Mouse (Mus musculus): ENCODE results near the gene Fgfr2. TPM values are rescaled to one million over a fixed set of nuclear protein-coding genes. Genes with fewer than 3 reads are reported as not detected.

The Fgfr2 gene
- total RNA-seq, 2 experiments from 2014 or later: 2.1 to 3.9 TPM

DNA sequence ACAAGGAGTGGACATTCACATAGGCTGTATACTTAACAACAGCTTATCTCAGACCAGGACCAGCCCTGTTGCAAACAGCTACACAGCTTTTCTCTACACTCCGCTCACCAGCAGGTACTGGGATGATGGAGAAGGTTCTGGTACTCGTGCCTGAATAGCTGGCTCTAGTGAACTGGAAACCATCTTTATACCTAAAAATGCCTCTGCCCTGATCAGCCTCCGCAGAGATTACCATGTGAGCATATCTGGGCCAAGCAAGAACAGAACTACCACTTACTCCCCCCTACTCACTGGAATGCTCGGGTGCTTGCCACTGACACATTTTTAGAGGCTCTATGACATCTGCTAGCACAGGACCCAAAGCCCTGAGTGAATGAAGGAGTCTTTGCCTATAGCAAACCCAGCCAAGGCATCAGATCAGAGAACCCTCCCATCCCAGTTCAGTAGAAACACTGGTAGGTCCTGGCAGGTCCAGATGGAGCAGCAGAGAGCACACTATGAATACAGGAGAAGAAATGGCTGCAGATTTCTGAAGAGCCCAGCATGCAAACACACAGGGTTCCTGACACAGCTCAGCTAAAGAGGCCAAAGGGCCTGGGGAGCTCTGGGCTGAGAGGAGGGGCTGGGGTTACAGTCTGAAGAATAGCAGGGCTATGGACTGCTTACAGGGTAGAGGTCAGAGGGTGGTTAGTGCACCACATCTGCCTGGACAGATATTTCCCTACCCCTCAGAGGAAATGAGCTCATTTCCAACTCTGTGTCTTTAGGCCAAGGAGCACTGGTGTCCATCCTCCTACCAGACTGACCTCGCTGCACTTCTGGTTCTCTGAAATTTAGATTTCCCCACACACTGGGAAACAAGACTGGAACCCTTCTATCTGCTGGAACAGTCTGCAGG lies 323.8 kb downstream of the Fgfr2 start:
- intact Hi-C loops (cut with DNase I): loop anchor here (2.0 kb wide), 1 partner anchor 13 kb away; no protein-coding TSS in a partner anchor

DNA sequence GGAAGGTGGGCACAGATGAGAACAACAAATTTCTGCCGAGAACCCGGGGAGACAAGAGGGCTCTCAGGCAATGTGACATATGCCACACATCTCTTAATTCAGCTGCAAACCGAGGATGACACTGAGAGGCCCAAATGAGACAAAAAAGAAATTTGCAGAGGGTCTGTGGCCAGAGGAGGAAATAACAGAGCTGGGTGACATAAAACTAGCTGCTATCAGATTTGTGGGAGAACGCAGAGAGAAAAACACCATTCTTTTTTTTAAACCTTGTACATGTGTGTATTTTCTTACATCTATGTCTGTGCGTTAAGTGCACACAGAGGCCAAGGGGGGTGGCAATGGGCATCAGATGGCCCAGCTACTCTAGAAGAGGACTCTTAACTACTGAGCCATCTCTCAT lies 328.0 kb downstream of the Fgfr2 start:
- intact Hi-C loops (cut with DNase I): no loop called here
- no peak for DNase-seq

More for the DNA sequence above, 323.8 kb downstream of the Fgfr2 start:
- no peak for DNase-seq

DNA sequence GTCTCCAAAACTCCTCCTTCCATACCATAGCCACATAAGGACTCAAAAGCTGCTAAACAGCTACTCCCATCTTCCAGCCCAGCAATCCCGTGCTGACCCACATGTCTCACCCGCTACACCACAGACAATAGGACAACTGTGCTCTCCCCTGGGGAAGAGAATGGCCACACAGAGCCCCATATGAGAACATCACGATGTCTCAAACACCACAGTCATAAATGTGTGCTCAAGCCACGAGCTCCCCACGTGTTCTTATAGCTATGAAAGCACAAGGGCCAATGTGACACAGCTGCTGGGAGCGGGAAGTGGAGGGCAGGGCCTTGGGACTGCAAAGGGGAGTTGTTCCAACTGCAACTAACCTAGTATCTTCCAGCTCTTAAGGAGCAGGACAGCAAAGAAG lies 329.7 kb downstream of the Fgfr2 start:
- no peak for DNase-seq
- intact Hi-C loops (cut with DNase I): no loop called here

DNA sequence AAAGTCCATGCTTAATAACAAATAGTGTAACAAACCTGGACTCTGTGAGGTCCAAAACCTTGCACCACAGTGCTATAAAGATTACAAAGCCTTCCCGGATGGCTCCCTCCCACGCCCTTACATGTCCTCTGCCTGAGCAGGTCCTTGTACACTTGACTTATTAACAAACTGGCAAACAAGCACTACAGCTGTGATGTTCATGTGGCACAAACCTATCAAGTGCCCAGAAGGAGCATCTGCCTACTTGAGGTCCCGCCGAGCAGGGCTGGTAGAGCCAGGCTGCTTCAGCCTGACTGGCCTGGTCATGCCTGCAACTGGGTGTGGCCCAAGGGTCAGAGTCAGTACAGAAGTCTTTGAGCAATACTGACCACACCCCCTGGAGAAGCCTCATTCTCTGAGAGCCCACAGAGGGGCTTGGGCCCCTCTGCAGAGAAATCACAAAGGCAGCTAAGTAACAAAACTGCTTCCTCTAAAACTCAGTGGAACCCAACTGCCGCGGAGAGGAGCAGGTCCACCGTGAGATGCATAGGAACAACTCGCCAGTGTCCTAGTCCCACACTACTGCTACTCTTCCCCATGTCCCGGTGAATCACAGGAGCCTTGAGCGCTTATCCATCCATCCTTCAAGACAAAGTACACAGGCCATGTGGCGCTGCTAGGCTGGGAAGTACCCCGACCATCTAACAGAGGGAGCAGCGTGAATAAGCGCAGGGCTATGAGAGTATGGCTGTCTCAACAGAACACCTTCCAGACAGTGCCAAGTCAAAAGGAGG lies 332.5 kb downstream of the Fgfr2 start:
- no peak for DNase-seq
- intact Hi-C loops (cut with DNase I): no loop called here

DNA sequence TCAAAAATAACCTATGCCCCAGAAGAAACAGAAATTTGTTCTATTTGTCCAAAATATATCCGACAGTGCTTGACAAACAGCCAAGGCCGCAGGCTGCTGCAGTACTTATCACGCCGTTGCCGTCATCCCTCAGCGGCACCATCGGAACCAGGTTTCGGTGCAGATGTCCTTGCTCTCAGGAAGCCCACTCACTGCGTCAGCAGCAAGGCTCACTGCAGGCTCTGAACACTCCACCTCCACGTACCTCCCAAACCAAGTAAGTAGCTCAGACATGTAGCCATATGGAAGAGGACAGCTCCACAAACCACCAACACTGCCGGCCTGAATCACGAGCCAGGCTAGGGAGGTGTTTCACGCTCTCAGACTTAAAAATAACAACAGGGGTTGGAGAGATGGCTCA lies 334.3 kb downstream of the Fgfr2 start:
- no peak for DNase-seq

DNA sequence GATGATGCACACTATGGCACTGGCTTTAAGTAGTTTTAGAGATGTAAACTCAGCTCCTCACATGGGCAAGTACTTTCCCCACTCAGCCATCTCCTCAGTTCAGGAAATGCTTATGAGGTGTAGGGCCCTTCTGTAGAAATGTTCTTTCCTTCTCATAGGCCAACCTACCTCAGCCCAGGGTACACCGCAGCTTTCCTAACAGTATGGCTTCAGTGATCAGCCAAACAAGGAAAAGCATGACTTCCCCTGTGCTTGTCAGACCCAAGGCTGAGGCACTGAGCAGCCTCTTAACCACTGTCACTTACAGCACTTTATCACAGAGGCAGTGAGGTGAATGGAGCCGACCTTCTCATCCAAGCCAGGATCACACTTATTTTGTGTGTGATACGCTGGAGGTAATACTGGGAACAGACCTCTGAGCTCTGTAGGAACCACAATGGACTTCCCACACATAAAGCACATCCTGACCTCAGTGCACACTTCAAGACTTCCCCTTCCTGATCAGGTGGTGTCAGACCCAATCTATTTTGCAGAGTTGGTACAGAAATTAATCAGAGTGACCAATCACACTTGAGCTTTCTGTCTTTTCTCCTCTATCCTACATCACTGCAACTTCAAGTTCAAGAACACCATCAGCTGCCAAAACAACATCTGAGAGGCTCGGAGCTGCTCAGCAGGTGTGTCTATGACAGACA lies 335.5 kb downstream of the Fgfr2 start:
- no peak for DNase-seq
- intact Hi-C loops (cut with DNase I): loop anchor here (2.0 kb wide), 2 partner anchors 13 to 23 kb away; no protein-coding TSS in a partner anchor

More for the DNA sequence above, 334.3 kb downstream of the Fgfr2 start:
- intact Hi-C loops (cut with DNase I): no loop called here

DNA sequence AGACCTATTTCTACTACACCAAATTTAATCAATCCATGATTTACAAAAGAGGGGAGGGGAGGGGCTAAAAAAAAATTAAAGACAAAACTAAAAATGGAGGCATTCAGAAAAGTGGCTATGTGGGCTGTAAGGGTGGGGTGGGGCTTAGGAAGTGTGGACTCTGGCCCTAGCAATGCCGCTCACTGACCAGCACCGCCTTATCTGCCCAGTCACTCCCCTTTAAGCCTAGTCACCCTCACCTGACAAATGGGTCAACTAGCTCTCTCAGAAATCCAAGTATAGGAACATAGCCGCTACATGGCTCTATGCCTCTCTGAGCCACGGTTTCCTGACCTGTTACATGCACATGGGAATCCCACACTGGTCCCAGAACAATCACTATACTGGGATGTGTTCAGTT lies 336.1 kb downstream of the Fgfr2 start:
- DNase-seq: no peak
- intact Hi-C loops (cut with DNase I): loop anchor here (2.0 kb wide), 2 partner anchors 14 to 24 kb away; no protein-coding TSS in a partner anchor

DNA sequence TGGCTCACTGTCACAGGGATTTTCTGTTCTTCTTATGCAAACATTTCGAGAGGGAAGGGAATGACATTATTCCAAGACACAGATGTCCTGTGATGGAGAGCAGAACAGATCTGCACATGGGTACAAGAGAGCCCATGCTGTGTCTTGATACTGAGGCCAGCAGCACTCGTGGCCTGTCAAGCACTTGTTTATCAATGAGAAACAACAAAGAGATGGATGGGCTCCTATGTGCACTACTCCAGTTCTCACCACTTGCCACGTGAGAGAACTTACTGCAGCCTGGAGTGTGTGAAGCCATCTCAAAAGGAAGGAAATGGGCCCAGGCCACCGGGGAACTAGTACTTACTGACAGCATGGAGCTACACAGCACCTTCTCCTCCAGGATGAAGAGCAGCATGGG lies 336.6 kb downstream of the Fgfr2 start:
- no peak for DNase-seq
- intact Hi-C loops (cut with DNase I): loop anchor here (2.0 kb wide), 2 partner anchors 14 to 24 kb away; no protein-coding TSS in a partner anchor

DNA sequence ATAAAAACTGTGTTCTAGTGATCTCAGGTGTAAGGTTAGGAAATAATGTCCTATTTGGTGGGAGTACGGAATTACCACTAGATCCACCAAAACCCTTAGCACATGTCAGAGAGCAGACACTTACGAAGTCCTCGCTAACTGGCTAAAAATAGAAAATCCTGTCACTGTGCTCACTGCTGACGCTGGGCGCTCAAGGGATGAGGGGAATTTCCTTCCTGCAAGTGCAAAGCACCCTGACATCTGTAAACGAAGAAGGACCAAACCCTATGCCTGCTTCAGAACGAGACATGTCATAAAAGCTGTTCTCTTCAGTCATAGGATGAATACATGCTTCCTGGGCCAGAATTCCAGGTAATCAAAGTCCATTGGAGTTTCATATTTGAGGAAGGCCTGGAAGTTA lies 337.1 kb downstream of the Fgfr2 start:
- DNase-seq: no peak
- intact Hi-C loops (cut with DNase I): loop anchor here (2.0 kb wide), 2 partner anchors 15 to 25 kb away; no protein-coding TSS in a partner anchor

DNA sequence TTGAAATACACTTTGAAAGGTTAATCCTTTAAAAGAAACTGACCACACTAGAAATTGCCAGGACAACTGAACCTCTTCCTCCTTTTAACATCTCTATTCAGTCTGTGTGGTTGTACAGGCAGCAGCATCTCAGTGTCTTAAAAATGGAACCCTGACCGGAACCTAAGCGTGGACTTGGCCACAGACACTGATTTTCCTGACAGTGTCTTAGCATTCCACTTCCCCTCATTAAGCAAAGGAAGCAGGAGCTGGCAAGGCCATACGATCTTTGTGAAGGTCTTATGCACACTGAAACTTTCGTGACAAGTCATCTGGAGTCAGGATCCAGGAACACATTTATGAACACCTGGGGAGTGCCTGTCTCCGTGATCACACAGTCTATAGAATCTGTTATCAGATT lies 339.0 kb downstream of the Fgfr2 start:
- DNase-seq: no peak
- intact Hi-C loops (cut with DNase I): no loop called here

DNA sequence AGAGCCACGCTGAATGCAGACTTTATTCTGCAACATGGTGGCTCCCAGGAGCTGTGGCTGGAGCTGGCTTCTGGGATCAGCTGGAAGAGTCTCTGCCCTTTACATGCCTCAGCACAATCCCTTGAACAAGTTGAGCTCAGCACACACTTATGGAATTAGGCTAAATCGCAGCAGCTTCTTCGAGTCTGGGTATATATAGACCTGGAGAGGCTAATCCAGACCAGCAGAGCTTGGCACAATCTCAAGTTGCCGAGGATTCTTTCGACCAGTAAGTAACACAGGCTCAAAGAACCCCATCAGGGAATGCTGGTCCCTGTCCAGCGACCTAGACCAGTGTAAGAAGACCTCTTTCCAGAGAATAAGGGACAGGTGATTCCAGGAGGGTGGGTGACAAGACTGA lies 341.3 kb downstream of the Fgfr2 start:
- DNase-seq: no peak
- intact Hi-C loops (cut with DNase I): no loop called here

DNA sequence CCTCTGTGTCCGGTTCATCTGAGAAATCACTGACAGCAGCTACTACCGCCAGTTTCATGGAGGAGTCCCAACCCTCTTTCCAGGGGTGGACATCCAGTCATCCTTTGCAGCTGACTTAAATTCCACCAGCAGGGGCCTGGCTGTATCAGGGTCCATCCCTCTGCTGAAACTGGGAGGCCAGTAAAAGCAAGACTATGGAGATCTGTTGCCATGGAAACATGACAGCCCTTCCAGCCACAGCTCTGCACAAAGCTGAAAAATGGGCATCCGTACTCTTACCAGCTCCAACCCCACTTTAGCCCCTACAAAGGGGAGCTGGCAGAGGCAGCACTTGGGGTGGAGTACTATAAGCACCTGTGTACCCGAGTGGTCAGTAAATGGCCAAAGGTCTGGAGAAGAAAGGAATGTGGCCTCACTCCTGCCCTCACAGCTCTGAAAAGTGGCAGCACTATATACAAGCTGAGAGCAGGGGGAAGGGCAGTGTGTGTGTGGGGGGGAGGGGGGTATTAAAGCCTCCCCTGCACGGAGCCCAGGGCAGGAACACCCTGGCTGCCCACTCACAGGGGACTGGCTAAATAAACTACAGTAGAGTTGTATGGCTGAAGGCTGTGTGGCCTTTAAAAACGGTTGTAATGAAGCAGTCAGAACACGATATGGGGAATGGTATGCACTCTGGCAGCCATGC lies 341.9 kb downstream of the Fgfr2 start:
- intact Hi-C loops (cut with DNase I): no loop called here
- no peak for DNase-seq

DNA sequence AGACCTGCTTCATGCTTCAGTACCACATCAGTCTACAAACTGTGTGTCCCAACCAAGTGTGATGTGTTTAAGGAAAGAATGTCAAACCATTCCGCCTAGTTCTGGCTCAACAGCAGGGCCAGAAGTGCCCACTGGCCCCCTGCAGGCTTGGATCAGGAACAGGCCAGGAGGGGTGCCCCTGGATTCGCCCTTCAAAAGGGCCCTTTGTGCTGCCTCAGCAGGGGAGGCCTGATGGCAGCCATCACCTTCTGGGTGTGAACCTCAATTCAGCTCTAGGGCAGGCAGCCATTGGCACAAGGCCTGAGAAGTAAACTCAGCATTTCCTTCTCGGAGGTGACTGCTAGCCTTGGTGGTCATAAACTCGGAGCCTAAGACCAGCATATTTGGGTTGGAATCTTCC lies 342.5 kb downstream of the Fgfr2 start:
- DNase-seq: no peak

DNA sequence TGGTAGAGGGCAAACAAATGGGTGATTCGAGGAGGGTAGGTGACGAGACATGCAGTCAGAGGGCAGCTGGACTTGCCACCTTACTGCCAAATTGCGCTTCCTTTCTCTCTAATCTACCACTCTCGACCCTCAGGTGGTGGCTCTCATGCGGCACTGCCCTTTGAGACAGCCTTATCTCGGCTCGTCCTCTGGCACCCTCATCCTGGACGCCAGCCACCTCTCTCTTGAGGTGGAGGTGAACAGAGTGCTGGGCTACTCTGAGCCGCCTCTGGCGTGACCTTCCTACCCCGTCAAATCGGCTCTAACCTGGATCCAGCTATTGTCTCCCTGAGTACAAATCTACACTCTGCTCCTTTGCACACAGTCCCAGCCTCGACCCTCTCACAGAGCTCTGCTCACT lies 344.5 kb downstream of the Fgfr2 start:
- intact Hi-C loops (cut with DNase I): loop anchor here (5.0 kb wide), 1 partner anchor 41 kb away; no protein-coding TSS in a partner anchor
- DNase-seq: peak in 1 of 2 experiments; percentile 59

More for the DNA sequence above, 342.5 kb downstream of the Fgfr2 start:
- intact Hi-C loops (cut with DNase I): no loop called here

DNA sequence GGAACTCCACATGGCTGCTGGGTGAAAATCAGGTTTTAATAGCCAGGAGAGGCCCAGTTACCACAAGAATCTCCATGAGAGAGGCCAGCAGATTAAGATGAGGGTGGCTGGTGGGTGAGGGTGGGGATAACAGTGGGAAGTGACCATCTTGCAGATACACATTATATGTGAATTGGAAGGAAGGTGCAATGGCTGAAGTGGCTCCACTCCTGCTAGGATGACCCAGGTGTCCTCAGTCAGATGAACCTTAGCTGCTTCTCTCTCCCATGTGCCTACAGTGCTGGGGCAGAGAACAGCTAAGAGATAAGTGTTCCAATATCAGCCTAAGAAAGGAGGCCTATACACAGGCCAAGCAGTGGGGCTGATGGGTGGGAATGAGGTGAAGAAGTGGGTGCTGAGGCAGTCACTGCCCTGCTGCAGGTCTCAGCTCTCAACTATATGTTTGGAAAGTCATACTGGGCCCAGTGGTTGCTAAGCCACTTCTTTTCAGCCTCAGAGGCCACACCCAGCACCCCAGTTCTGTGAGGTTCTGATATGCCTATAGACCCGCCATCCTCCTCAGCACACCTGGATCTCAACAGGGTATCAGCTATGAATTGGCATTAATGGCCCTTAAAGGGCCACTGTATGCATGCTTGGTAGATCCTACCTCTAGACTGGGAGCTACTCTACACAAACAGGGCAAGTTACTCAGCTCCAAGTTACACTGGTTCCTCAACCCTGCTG lies 345.3 kb downstream of the Fgfr2 start:
- DNase-seq: no peak
- intact Hi-C loops (cut with DNase I): loop anchor here (5.0 kb wide), 1 partner anchor 41 kb away; no protein-coding TSS in a partner anchor

DNA sequence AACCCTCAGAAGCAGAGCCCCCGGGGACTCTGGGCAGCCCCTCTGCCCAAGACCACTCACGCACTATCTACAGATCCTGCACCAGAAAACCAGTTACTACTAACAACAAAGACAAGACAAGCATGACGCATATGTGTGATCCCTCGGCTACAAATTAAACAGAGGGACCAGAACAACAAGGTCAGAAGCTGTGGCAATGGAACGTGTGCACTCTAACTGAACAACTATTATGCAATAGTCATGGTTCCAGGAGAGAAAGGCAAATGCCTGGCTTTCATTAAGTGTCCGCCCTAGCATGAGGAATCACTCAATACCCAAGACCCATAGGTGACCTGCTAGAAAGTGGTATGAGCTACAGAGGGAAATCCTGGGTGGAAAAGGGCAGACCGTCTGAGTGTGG lies 346.0 kb downstream of the Fgfr2 start:
- DNase-seq: no peak
- intact Hi-C loops (cut with DNase I): loop anchor here (5.0 kb wide), 1 partner anchor 40 kb away; no protein-coding TSS in a partner anchor

DNA sequence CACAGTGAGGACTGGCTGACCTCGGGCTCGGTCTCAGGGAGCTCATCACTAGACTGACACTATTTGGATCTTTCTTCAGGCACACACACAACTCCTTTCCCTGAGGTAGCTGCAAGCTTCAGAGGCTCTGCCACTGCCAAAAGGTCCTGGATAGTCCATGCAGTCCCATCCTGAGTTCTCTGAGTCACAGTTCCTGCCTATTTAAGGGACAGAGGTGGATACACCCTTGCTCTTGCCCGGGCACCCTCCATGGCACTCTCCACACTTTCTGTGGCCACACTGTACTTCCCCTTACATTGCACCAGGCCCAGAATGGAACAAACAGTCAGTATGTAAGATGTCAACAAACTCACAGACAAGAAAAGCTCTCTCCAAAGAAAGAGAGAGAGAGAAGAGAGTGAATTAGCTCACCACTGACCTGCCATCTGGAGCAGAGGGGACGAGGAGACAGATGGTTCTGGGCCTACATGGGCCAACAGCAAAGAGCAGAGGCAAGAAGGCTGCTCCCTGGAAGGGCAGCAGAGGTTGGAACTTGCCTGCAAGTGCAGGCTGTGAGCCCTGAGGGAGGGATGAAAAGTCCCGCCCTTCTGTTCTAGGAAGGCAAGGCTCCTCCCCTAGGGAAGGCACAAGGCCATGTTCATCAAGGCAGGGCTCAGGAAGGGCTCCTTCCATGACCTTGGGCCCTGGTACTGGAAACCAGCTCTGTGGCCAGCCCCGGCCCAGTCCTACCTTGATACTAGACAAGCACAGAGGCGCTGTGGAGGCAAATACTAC lies 346.6 kb downstream of the Fgfr2 start:
- intact Hi-C loops (cut with DNase I): loop anchor here (5.0 kb wide), 1 partner anchor 39 kb away; no protein-coding TSS in a partner anchor
- peak in 1 of 2 experiments; percentile 34 for DNase-seq

DNA sequence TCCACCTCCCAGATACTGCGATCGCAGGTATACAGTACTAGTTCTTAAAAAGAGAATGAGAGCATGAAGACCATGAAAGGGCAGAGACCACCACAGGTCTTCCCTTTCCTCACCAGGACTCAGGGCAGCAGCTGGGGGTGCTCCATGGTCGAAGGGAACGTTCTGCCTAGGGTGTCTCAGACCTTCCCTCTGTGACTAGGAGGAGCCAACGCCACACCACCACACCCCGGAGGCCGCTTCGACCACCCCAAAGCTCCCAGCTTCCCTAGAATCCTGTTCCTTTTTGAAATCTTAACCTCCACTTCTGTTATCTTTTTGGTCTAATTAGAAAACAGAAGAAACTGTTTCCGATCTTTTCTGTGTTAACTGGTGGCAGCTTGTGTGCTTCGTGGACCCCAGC lies 347.2 kb downstream of the Fgfr2 start:
- DNase-seq: no peak
- intact Hi-C loops (cut with DNase I): loop anchor here (5.0 kb wide), 1 partner anchor 39 kb away; no protein-coding TSS in a partner anchor

Measured in heart, postnatal 14 days (tissue).